Mouse (Mus musculus) kidney, adult 2 months (tissue): Measurements from ENCODE around the gene Fbxl5.

ENCODE experiments used
- CTCF ChIP-seq: fragments of 200-500 bp; conservative IDR thresholded peaks from 2 replicates; pipeline ENCODE4 v1.5.1; 2011; ENCODE audit warnings: low read depth, mild to moderate bottlenecking, control low read depth, low read length, moderate library complexity, mixed read lengths; ENCODE audit not compliant: insufficient read depth, insufficient read length
- POLR2A ChIP-seq: fragments of 200-500 bp; IDR thresholded peaks from one replicate; pipeline ENCODE4 v1.6.1; 2011; ENCODE audit warnings: low read depth, low read length, control low read depth

GRCm38 (mm10) chr5:43748039-43748438 is 73.4 kb downstream of the Fbxl5 start:
- TF ChIP-seq POLR2A (no peak), CTCF (no peak)
